Mouse (Mus musculus) gastrocnemius, postnatal 14 days (tissue): ENCODE measurements at regions not wholly inside any gene's neighbourhood (a gene's known extent, or its start where the extent isn't known, plus 50 kb on each side); places are given as distances from the start of the nearest gene placed in this dataset.
A peak's percentile ranks its signal among the peaks of the same experiment; 100 is the strongest.

Experiments used
- DNase-seq: peaks from one replicate; pipeline ENCODE4 v3.0.0; 2021; ENCODE audit warnings: mixed read lengths
- intact Hi-C: fragments of 180-260 bp; cut with DNase I; formaldehyde crosslinking; loops from one replicate; pipeline ENCODE4 v1.15.1; 2025; ENCODE audit warnings: low total_unique reads

GRCm38 (mm10) chr1:158097500-158097899 is 258.6 kb downstream of the Brinp2 start:
- DNase-seq: no peak
- intact Hi-C loops: no loop called here

- DNase-seq: no peak
- intact Hi-C loops: no loop called here
Measured at GRCm38 (mm10) chr1:158119708-158120107, 236.4 kb downstream of the Brinp2 start.

GRCm38 (mm10) chr1:158124902-158125301 is 231.2 kb downstream of the Brinp2 start:
- intact Hi-C loops: no loop called here
- no peak for DNase-seq

- intact Hi-C loops: no loop called here
- no peak for DNase-seq
Measured at GRCm38 (mm10) chr1:158126272-158126671, 229.9 kb downstream of the Brinp2 start.

- DNase-seq: no peak
- intact Hi-C loops: no loop called here
Measured at GRCm38 (mm10) chr1:158129243-158129770, 226.8 kb downstream of the Brinp2 start.

- peak; percentile 9 for DNase-seq
- intact Hi-C loops: no loop called here
Measured at GRCm38 (mm10) chr1:158147525-158147924, 208.6 kb downstream of the Brinp2 start.

- intact Hi-C loops: no loop called here
- no peak for DNase-seq
Measured at GRCm38 (mm10) chr1:158148035-158148434, 208.1 kb downstream of the Brinp2 start.

GRCm38 (mm10) chr1:158161111-158161510 is 195.0 kb downstream of the Brinp2 start:
- intact Hi-C loops: no loop called here
- no peak for DNase-seq

- no peak for DNase-seq
- intact Hi-C loops: no loop called here
Measured at GRCm38 (mm10) chr1:158161533-158161932, 194.6 kb downstream of the Brinp2 start.

- intact Hi-C loops: no loop called here
- DNase-seq: no peak
Measured at GRCm38 (mm10) chr1:158163411-158163810, 192.7 kb downstream of the Brinp2 start.

- DNase-seq: no peak
- intact Hi-C loops: no loop called here
Measured at GRCm38 (mm10) chr1:158170006-158170405, 186.1 kb downstream of the Brinp2 start.

GRCm38 (mm10) chr1:158180095-158180494 is 176.0 kb downstream of the Brinp2 start:
- intact Hi-C loops: no loop called here
- DNase-seq: no peak

- no peak for DNase-seq
- intact Hi-C loops: no loop called here
Measured at GRCm38 (mm10) chr1:158181296-158181695, 174.8 kb downstream of the Brinp2 start.

GRCm38 (mm10) chr1:158187651-158188050 is 168.5 kb downstream of the Brinp2 start:
- no peak for DNase-seq
- intact Hi-C loops: no loop called here

- DNase-seq: peak; percentile 6
- intact Hi-C loops: no loop called here
Measured at GRCm38 (mm10) chr1:158192841-158193551, 163.1 kb downstream of the Brinp2 start.

GRCm38 (mm10) chr1:158193968-158194565 is 162.1 kb downstream of the Brinp2 start:
- intact Hi-C loops: no loop called here
- DNase-seq: no peak
